Mouse (Mus musculus) heart, embryonic 16.5 days (tissue): ENCODE results near the gene Dcun1d4. TPM values are rescaled to one million over a fixed set of nuclear protein-coding genes. Genes with fewer than 3 reads are reported as not detected.
"Not testable (repeated sequence)": the region's sequence is repeated elsewhere in the genome, so short reads cannot be mapped to it uniquely, and the experiment has no call there.

ENCODE experiments used
- ATAC-seq: fragments of 200-750 bp; cut with Nextera tagmentation; replicated peaks from 2 replicates; pipeline ENCODE4 v1.8.0; 2017; ENCODE audit warnings: moderate number of reproducible peaks; ENCODE audit not compliant: insufficient read depth, low FRiP score; ENCODE audit errors: extremely low read depth
- H3K27ac ChIP-seq: fragments of 300-500 bp; sonication (generic); 2 replicates; pipeline ENCODE4 v1.5.1; 2014; ENCODE audit warnings: mild to moderate bottlenecking, low read length, control low read depth, moderate library complexity
- H3K27me3 ChIP-seq: fragments of 300-500 bp; sonication (generic); 2 replicates; pipeline ENCODE4 v1.6.1; 2014; ENCODE audit warnings: low read length, mixed read lengths; ENCODE audit not compliant: control insufficient read depth, insufficient read depth
- H3K36me3 ChIP-seq: fragments of 300-500 bp; sonication (generic); 2 replicates; pipeline ENCODE4 v1.6.1; 2014; ENCODE audit not compliant: control insufficient read depth, insufficient read depth
- H3K4me1 ChIP-seq: fragments of 300-500 bp; sonication (generic); 2 replicates; pipeline ENCODE4 v1.6.1; 2014; ENCODE audit warnings: low read length, mixed read lengths; ENCODE audit not compliant: control insufficient read depth, insufficient read depth
- H3K4me2 ChIP-seq: fragments of 300-500 bp; sonication (generic); 2 replicates; pipeline ENCODE4 v1.6.1; 2014; ENCODE audit warnings: low read depth, mild to moderate bottlenecking, control low read depth, low read length
- H3K4me3 ChIP-seq: fragments of 300-500 bp; sonication (generic); 2 replicates; pipeline ENCODE4 v1.5.1; 2014; ENCODE audit warnings: mild to moderate bottlenecking, control low read depth, low read length
- H3K9ac ChIP-seq: fragments of 300-500 bp; sonication (generic); 2 replicates; pipeline ENCODE4 v1.6.1; 2014; ENCODE audit warnings: low read length, control low read depth
- H3K9me3 ChIP-seq: fragments of 300-500 bp; sonication (generic); replicated peaks from 2 replicates; pipeline ENCODE4 v1.6.1; 2016; ENCODE audit warnings: low read length; ENCODE audit not compliant: control insufficient read depth
- WGBS: fragments of 180-500 bp; shearing (Covaris S2); extraction: QIAGEN DNeasy Blood & Tissue Kit; methylation state at CpG from one replicate; pipeline ENCODE4 v1.1.7; 2014; 5-methylcytosine and 5-hydroxymethylcytosine counted together
- polyA plus RNA-seq: library from polyadenylated mRNA; unstranded; fragments of >200 nt; fragmentation: Nextera tagmentation; extraction: Ambion mirVana; gene quantifications from 2 replicates; pipeline ENCODE4 v1.2.1, GENCODE M21; 2015

Dcun1d4 gene
- polyA plus RNA-seq, 1 experiment from 2014 or later = 15.5 TPM

GRCm38 (mm10) chr5:73474412-73475405 is 6.1 kb upstream of the Dcun1d4 start:
- no peak overlapping the region for H3K9ac ChIP-seq
- WGBS = 70% methylated on average over 20 of the region's 20 CpGs

GRCm38 (mm10) chr5:73481401-73481800 is 601 bp downstream of the Dcun1d4 start:
- H3K4me1 ChIP-seq = no peaks in the 10 kb centered on the region
- H3K9me3 ChIP-seq = no peaks in the 10 kb centered on the region
- H3K4me2 ChIP-seq = no peak overlapping the region
- no peak for ATAC-seq
- H3K27me3 ChIP-seq = no peaks in the 10 kb centered on the region
- H3K36me3 ChIP-seq = no peaks in the 10 kb centered on the region
- no peak overlapping the region for H3K27ac ChIP-seq
- no peak overlapping the region for H3K9ac ChIP-seq
- H3K4me3 ChIP-seq = no peak overlapping the region
- 88% methylated on average over 7 of the region's 7 CpGs for WGBS

More at GRCm38 (mm10) chr5:73474412-73475405, 6.1 kb upstream of the Dcun1d4 start:
- H3K4me3 ChIP-seq = no peak overlapping the region
- H3K4me1 ChIP-seq = peaks cover 8% of the 10 kb centered on the region; the same call in 1 of the 2 replicates
- ATAC-seq = no peak
- no peaks in the 10 kb centered on the region for H3K9me3 ChIP-seq
- no peaks in the 10 kb centered on the region for H3K36me3 ChIP-seq
- H3K4me2 ChIP-seq = no peak overlapping the region
- no peak overlapping the region for H3K27ac ChIP-seq
- no peaks in the 10 kb centered on the region for H3K27me3 ChIP-seq

- not testable (repeated sequence) for H3K36me3 ChIP-seq, H3K4me1 ChIP-seq, H3K27me3 ChIP-seq, H3K4me2 ChIP-seq, H3K4me3 ChIP-seq, H3K9ac ChIP-seq, ATAC-seq, H3K9me3 ChIP-seq, H3K27ac ChIP-seq
- WGBS = 67% methylated on average over 1 of the region's 1 CpGs
These were observed 1.6 kb downstream of the Dcun1d4 start for GRCm38 (mm10) chr5:73482381-73482780.

- no peaks in the 10 kb centered on the region for H3K4me1 ChIP-seq
- WGBS = 80% methylated on average over 5 of the region's 5 CpGs
- H3K9me3 ChIP-seq = no peaks in the 10 kb centered on the region
- no peaks in the 10 kb centered on the region for H3K27me3 ChIP-seq
- H3K36me3 ChIP-seq = no peaks in the 10 kb centered on the region
- no peak for ATAC-seq
- H3K4me2 ChIP-seq = no peak overlapping the region
- no peak overlapping the region for H3K27ac ChIP-seq
- H3K9ac ChIP-seq = no peak overlapping the region
- no peak overlapping the region for H3K4me3 ChIP-seq
These were observed 3.3 kb downstream of the Dcun1d4 start for GRCm38 (mm10) chr5:73484016-73484615.

DNA sequence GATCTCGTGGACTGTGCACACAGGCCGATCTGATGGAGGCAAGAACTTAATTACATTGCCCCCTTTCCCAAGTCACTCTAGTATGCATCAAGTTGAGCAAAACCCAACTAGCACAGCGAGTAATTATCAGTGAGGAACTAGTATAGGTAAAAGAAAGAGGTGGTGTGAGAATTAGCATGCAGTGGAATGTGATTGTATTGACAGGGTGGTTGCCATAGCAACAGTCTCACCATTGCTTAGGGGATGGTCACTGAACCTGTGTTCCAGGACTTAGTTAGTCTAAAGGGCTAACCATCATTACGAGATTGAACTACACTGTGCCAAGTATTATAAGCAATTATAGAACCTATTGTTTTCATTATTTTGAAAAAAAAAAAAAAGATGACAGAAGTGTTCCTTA is 5.7 kb downstream of the Dcun1d4 start:
- no peaks in the 10 kb centered on the region for H3K27me3 ChIP-seq
- ATAC-seq = no peak

DNA sequence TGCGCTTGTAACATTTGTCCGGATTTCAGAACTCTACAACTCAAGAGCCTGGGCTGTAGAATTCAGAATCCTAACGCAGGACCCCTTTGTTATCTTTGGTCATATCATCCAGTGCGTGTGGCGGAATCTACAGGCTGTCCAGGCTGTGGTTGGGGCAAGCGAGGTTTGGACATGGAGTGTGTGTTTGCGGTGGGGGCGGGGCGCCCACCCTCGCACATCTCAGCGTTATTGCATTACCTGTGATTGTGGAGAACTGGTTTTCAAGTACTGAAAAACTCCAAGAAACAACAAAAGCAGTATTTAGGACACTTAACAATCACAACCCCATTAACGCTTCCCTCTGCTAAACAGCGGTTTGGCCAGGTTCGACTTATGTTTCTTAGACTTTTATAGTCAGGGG is 9.1 kb downstream of the Dcun1d4 start:
- peak overlapping the region; percentile 87 for H3K27ac ChIP-seq
- H3K4me2 ChIP-seq = peak overlapping the region; percentile 97
- peaks cover 8% of the 10 kb centered on the region for H3K4me1 ChIP-seq
- peak overlapping the region; percentile 71 for H3K4me3 ChIP-seq
- peak overlapping the region; percentile 78 for H3K9ac ChIP-seq
- 3% methylated on average over 14 of the region's 14 CpGs for WGBS
- ATAC-seq = no peak
- no peaks in the 10 kb centered on the region for H3K9me3 ChIP-seq
- no peaks in the 10 kb centered on the region for H3K27me3 ChIP-seq
- H3K36me3 ChIP-seq = no peaks in the 10 kb centered on the region

More for the DNA sequence above, 5.7 kb downstream of the Dcun1d4 start:
- Histone ChIP-seq H3K9me3 (no peaks in the 10 kb centered on the region), H3K4me1 (peaks cover 3% of the 10 kb centered on the region; the same call in 1 of the 2 replicates), H3K27ac (no peak overlapping the region), H3K4me2 (no peak overlapping the region), H3K9ac (no peak overlapping the region), H3K36me3 (no peaks in the 10 kb centered on the region), H3K4me3 (no peak overlapping the region)
- 51% methylated on average over 4 of the region's 4 CpGs for WGBS

- H3K9ac ChIP-seq = peak overlapping the region; percentile 78
- H3K4me1 ChIP-seq = peaks cover 8% of the 10 kb centered on the region
- WGBS = under 1% methylated on average over 37 of the region's 37 CpGs
- ATAC-seq = peak; percentile 97
- H3K9me3 ChIP-seq = no peaks in the 10 kb centered on the region
- H3K27me3 ChIP-seq = no peaks in the 10 kb centered on the region
- H3K36me3 ChIP-seq = no peaks in the 10 kb centered on the region
- H3K27ac ChIP-seq = peak overlapping the region; percentile 87
- H3K4me2 ChIP-seq = peak overlapping the region; percentile 97
- H3K4me3 ChIP-seq = peak overlapping the region; percentile 71
These were observed 9.8 kb downstream of the Dcun1d4 start for GRCm38 (mm10) chr5:73490596-73491073.

GRCm38 (mm10) chr5:73491074-73491836 is 10.5 kb downstream of the Dcun1d4 start:
- Histone ChIP-seq H3K4me1 (peaks cover 8% of the 10 kb centered on the region), H3K27ac (peak overlapping the region; percentile 80), H3K9me3 (no peaks in the 10 kb centered on the region), H3K9ac (peak overlapping the region; percentile 69), H3K36me3 (no peaks in the 10 kb centered on the region), H3K4me2 (peak overlapping the region; percentile 97), H3K4me3 (peak overlapping the region; percentile 71), H3K27me3 (no peaks in the 10 kb centered on the region)
- WGBS = under 1% methylated on average over 67 of the region's 70 CpGs
- ATAC-seq = peak; percentile 4
